In the genomic region with DNA sequence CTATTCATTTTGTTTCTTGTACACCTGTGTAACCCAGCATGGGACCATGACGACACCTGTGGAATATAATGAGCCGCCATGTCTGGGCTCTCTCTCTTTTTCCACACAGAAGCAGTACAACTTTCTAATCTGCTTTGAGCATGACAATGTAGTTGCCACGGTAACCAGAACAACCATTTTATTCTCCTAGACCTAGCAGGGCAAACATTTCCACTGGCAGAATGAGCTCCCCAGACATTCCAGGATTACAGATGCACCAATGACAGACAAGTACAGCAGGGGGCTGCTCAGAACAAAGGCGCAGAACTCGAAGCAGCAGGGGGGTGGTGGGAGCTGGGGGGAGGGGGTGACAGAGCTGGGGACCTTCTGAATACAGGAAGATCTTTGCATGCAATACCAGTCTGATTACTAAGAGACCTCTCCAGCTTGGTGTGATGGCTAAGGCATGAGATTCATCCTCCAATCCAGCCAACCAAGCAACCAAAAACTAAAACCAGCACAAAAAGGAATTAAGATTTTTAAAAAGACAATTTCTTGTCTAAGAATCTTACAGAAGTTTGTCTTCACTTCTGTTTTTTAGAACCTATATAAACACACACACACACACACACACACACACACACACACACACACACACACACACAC, we compare ENCODE assay signal across 11 mouse cellular contexts.
A peak's percentile ranks its signal among the peaks of the same experiment; 100 is the strongest.
DNase-seq lines count a peak whose midpoint lies in the region; ATAC-seq lines count a peak whose summit lies in the region.
"Had no signal": no experiment of that assay in that cellular context is flagged by ENCODE, and none has a peak within 500 bp of the region (broad histone marks: within the 10 kb centered on the region; RNA-seq: fewer than 3 reads in every experiment).

No protein-coding gene starts in this region.

- H3K27ac ChIP-seq in embryonic facial prominence, embryonic 13.5 days = no peak overlapping the region
- H3K27ac ChIP-seq in hindbrain, embryonic 15.5 days (replicated peaks) = 0 out of 2 replicates have a peak overlapping the region, but pooled peaks have one; percentile 19
- no peak overlapping the region for H3K27ac ChIP-seq in neural tube, embryonic 13.5 days (replicated peaks)
- H3K27ac ChIP-seq: macrophage had no signal

- no peaks in the 10 kb centered on the region for H3K9me3 ChIP-seq in embryonic facial prominence, embryonic 13.5 days
- no peaks in the 10 kb centered on the region for H3K9me3 ChIP-seq in hindbrain, embryonic 15.5 days
- H3K9me3 ChIP-seq in neural tube, embryonic 13.5 days = no peaks in the 10 kb centered on the region
- H3K9me3 ChIP-seq: heart, embryonic 12.5 days had no signal

- no peak overlapping the region for H3K9ac ChIP-seq in embryonic facial prominence, embryonic 13.5 days
- H3K9ac ChIP-seq in hindbrain, embryonic 15.5 days = no peak overlapping the region
- H3K9ac ChIP-seq in neural tube, embryonic 13.5 days = no peak overlapping the region
- H3K9ac ChIP-seq: heart, embryonic 12.5 days had no signal

- H3K27me3 ChIP-seq in embryonic facial prominence, embryonic 13.5 days = no peaks in the 10 kb centered on the region
- H3K27me3 ChIP-seq in hindbrain, embryonic 15.5 days = no peaks in the 10 kb centered on the region
- H3K27me3 ChIP-seq in neural tube, embryonic 13.5 days = no peaks in the 10 kb centered on the region
- H3K27me3 ChIP-seq: heart, embryonic 12.5 days had no signal

- WGBS in embryonic facial prominence, embryonic 13.5 days = 24% methylated on average over 5 of the region's 5 CpGs
- 6% methylated on average over 5 of the region's 5 CpGs for WGBS in hindbrain, embryonic 15.5 days
- WGBS in neural tube, embryonic 13.5 days = 14% methylated on average over 5 of the region's 5 CpGs

- peaks cover 6% of the 10 kb centered on the region; the same call in 1 of the 2 replicates for H3K4me1 ChIP-seq in embryonic facial prominence, embryonic 13.5 days
- H3K4me1 ChIP-seq in hindbrain, embryonic 15.5 days (replicated peaks) = peaks cover 13% of the 10 kb centered on the region
- peaks cover 16% of the 10 kb centered on the region for H3K4me1 ChIP-seq in neural tube, embryonic 13.5 days (replicated peaks)

- peak; percentile 58 for DNase-seq in brain, embryonic 18.5 days (ENCODE audit: low read depth, low spot score)
- no peak for DNase-seq in adrenal gland, postnatal 10 days
- no peak for DNase-seq in testis, postnatal 10 days (ENCODE audit: low spot score)
- DNase-seq in cerebellum, adult 18-20 months = no peak
- DNase-seq: right cerebral cortex, postnatal 25 days; thymus, postnatal 36 days had no signal

- no peak overlapping the region for H3K4me2 ChIP-seq in embryonic facial prominence, embryonic 13.5 days
- H3K4me2 ChIP-seq in hindbrain, embryonic 15.5 days = peak overlapping the region; percentile 27
- 0 out of 2 replicates have a peak overlapping the region, but pooled peaks have one; percentile 9 for H3K4me2 ChIP-seq in neural tube, embryonic 13.5 days
- H3K4me2 ChIP-seq: heart, embryonic 12.5 days had no signal

- no peak overlapping the region for H3K4me3 ChIP-seq in embryonic facial prominence, embryonic 13.5 days
- no peak overlapping the region for H3K4me3 ChIP-seq in hindbrain, embryonic 15.5 days
- H3K4me3 ChIP-seq in neural tube, embryonic 13.5 days = no peak overlapping the region
- H3K4me3 ChIP-seq: heart, embryonic 12.5 days had no signal

- H3K36me3 ChIP-seq in embryonic facial prominence, embryonic 13.5 days = no peaks in the 10 kb centered on the region
- H3K36me3 ChIP-seq in hindbrain, embryonic 15.5 days = no peaks in the 10 kb centered on the region
- no peaks in the 10 kb centered on the region for H3K36me3 ChIP-seq in neural tube, embryonic 13.5 days
- H3K36me3 ChIP-seq: heart, embryonic 12.5 days had no signal

- ATAC-seq in embryonic facial prominence, embryonic 13.5 days (ENCODE audit: insufficient number of reproducible peaks, insufficient read depth, low FRiP score, low TSS enrichment, low read depth) = peak; percentile 73
- ATAC-seq in hindbrain, embryonic 15.5 days (ENCODE audit: low FRiP score, low read depth) = peak; percentile 90
- peak; percentile 89 for ATAC-seq in neural tube, embryonic 13.5 days (ENCODE audit: low read depth)
